Mouse (Mus musculus): ENCODE measurements around the gene Palm2.

DNA sequence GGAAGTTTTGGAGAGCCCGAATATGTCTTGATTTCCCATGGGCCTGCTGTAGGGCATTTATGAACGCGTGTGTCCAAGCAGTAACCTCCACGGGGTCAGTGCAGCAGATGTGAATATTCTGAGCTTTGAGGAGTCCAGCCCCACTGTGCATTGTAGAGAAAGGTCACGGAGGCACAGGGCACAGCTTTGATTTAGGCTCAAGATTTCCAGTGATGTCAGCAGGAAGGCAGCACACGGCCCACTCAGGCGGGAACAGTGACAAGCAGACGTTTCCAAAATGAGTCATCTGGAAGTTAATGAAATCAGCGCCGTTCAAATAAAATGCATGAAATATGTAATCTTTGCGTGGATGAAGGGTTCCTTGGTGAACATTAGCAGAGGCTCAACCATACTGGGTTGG is 323.9 kb downstream of the Palm2 start:
- TF ChIP-seq CTCF (IDR thresholded peaks at IDR 0.05; ENCODE audit: low read depth, low read length) (no peak), POLR2A (IDR thresholded peaks at IDR 0.05; ENCODE audit: borderline replicate concordance, low read depth, low read length) (no peak)
